Mouse (Mus musculus) midbrain, embryonic 10.5 days (tissue): ENCODE measurements at regions not wholly inside any gene's neighbourhood (a gene's known extent, or its start where the extent isn't known, plus 50 kb on each side); places are given as distances from the start of the nearest gene placed in this dataset.

Source experiments
- DNase-seq: peaks from one replicate; pipeline ENCODE4 v3.0.0-alpha.2; 2017; ENCODE audit warnings: low spot score
- H3K27ac ChIP-seq: fragments of 300-500 bp; sonication (generic); replicated peaks from 2 replicates; pipeline ENCODE4 v1.5.1; 2016; ENCODE audit warnings: mild to moderate bottlenecking
- H3K27me3 ChIP-seq: fragments of 300-500 bp; sonication (generic); 2 replicates; pipeline ENCODE4 v1.6.1; 2016; ENCODE audit warnings: low read depth, mild to moderate bottlenecking; ENCODE audit not compliant: poor library complexity, severe bottlenecking
- H3K36me3 ChIP-seq: fragments of 300-500 bp; sonication (generic); 2 replicates; pipeline ENCODE4 v1.6.1; 2016; ENCODE audit warnings: mild to moderate bottlenecking, moderate library complexity
- H3K4me1 ChIP-seq: fragments of 300-500 bp; sonication (generic); 2 replicates; pipeline ENCODE4 v1.6.1; 2016
- H3K4me3 ChIP-seq: fragments of 300-500 bp; sonication (generic); 2 replicates; pipeline ENCODE4 v1.5.1; 2016; ENCODE audit warnings: mild to moderate bottlenecking, moderate library complexity
- H3K9me3 ChIP-seq: fragments of 300-500 bp; sonication (generic); replicated peaks from 2 replicates; pipeline ENCODE4 v1.6.1; 2016; ENCODE audit warnings: mild to moderate bottlenecking
- WGBS: fragments of 180-500 bp; shearing (Covaris S2); methylation state at CpG from one replicate; pipeline ENCODE4 v1.1.7; 2016; 5-methylcytosine and 5-hydroxymethylcytosine counted together

- 87% methylated on average over 8 of the region's 8 CpGs for WGBS
- Histone ChIP-seq H3K4me1 (no peaks in the 10 kb centered on the region), H3K27ac (no peak overlapping the region), H3K4me3 (no peak overlapping the region), H3K36me3 (no peaks in the 10 kb centered on the region), H3K9me3 (no peaks in the 10 kb centered on the region), H3K27me3 (no peaks in the 10 kb centered on the region)
- no peak for DNase-seq
Measured at GRCm38 (mm10) chr16:71622664-71623063, 685.4 kb upstream of the Robo1 start.

DNA sequence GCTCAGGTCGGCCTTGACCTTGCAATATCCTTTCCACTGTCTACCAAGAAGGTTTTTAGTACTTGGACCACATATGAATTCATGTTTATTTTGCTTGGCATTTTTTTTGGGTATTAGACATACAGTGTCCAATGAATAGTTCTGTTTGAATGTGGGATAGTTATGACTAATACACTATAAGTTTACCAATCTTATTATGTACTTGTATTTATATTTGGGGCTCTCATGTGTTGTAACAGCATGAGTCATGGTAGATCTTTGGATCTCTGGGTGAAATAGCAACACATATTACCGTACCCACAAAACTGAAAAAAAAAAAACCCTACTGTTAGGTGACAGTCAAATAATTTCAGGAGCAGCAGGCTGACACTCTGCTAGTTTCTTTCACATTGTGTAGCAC, 667.7 kb upstream of the Robo1 start:
- Histone ChIP-seq H3K9me3 (no peaks in the 10 kb centered on the region), H3K36me3 (no peaks in the 10 kb centered on the region)
- WGBS, result 87% methylated on average over 2 of the region's 2 CpGs

GRCm38 (mm10) chr16:71643223-71643622, 664.9 kb upstream of the Robo1 start:
- Histone ChIP-seq H3K4me1 (no peaks in the 10 kb centered on the region), H3K27me3 (no peaks in the 10 kb centered on the region), H3K4me3 (no peak overlapping the region), H3K27ac (no peak overlapping the region), H3K36me3 (no peaks in the 10 kb centered on the region), H3K9me3 (no peaks in the 10 kb centered on the region)
- 65% methylated on average over 6 of the region's 6 CpGs for WGBS
- no peak for DNase-seq

More for the DNA sequence above, 667.7 kb upstream of the Robo1 start:
- no peak overlapping the region for H3K27ac ChIP-seq
- DNase-seq, result no peak
- no peaks in the 10 kb centered on the region for H3K27me3 ChIP-seq
- H3K4me1 ChIP-seq, result no peaks in the 10 kb centered on the region
- no peak overlapping the region for H3K4me3 ChIP-seq

- H3K27ac ChIP-seq, result no peak overlapping the region
- peaks cover 6% of the 10 kb centered on the region; the same call in 1 of the 2 replicates for H3K4me1 ChIP-seq
- no peak overlapping the region for H3K4me3 ChIP-seq
- peak; percentile 15 for DNase-seq
- no peaks in the 10 kb centered on the region for H3K9me3 ChIP-seq
- H3K36me3 ChIP-seq, result no peaks in the 10 kb centered on the region
- WGBS, result 9% methylated on average over 2 of the region's 2 CpGs
- no peaks in the 10 kb centered on the region for H3K27me3 ChIP-seq
Measured at GRCm38 (mm10) chr16:71678075-71678701, 629.9 kb upstream of the Robo1 start.

GRCm38 (mm10) chr16:71693464-71693863, 614.6 kb upstream of the Robo1 start:
- peaks cover 7% of the 10 kb centered on the region; the same call in 1 of the 2 replicates for H3K4me1 ChIP-seq
- H3K27me3 ChIP-seq, result no peaks in the 10 kb centered on the region
- H3K36me3 ChIP-seq, result no peaks in the 10 kb centered on the region
- 46% methylated on average over 4 of the region's 4 CpGs for WGBS
- no peak overlapping the region for H3K27ac ChIP-seq
- no peak overlapping the region for H3K4me3 ChIP-seq
- DNase-seq, result no peak
- no peaks in the 10 kb centered on the region for H3K9me3 ChIP-seq

DNA sequence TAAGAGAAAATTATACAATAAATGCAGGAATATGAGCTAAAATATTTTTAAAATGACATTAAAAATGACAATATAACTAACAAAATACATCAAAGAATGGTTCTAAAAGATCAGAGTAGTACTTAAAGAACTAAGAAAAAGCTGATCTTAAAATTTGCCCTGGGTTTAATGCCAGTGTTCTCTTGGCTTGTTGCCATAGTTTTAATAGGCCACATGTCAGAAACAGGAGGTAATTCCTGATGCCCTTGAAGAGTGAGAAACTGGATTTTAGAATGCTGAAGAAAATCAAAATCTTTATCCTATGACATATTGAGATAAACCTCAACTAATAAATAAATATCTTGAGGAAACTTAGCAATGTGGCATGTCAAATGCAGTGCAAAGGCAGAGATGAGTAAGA, 602.3 kb upstream of the Robo1 start:
- no peak for DNase-seq
- Histone ChIP-seq H3K4me1 (no peaks in the 10 kb centered on the region), H3K36me3 (no peaks in the 10 kb centered on the region), H3K9me3 (no peaks in the 10 kb centered on the region), H3K4me3 (no peak overlapping the region), H3K27me3 (no peaks in the 10 kb centered on the region), H3K27ac (no peak overlapping the region)

- H3K36me3 ChIP-seq, result no peaks in the 10 kb centered on the region
- no peak overlapping the region for H3K27ac ChIP-seq
- DNase-seq, result no peak
- H3K4me3 ChIP-seq, result no peak overlapping the region
- H3K4me1 ChIP-seq, result no peaks in the 10 kb centered on the region
- no peaks in the 10 kb centered on the region for H3K27me3 ChIP-seq
- 65% methylated on average over 3 of the region's 3 CpGs for WGBS
- no peaks in the 10 kb centered on the region for H3K9me3 ChIP-seq
Measured at GRCm38 (mm10) chr16:71709684-71710083, 598.4 kb upstream of the Robo1 start.

DNA sequence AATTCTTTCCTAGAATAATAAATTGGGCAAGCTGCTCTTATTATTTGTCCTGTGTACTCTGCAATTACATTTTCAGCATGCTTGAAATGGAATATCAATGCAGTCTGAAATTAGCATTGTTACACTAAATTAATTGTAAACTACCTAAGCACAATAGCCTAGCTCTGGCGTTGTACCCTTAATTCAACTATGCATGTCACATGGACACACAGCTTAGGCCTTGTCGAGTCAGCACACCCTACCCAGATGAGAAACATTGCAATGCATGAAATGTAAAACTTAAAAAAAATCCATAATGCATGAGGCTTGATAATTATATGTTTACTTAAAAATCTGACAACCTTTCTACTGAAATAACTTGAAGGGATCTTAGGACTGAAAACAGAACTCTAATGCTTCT, 596.2 kb upstream of the Robo1 start:
- no peaks in the 10 kb centered on the region for H3K9me3 ChIP-seq
- H3K36me3 ChIP-seq, result no peaks in the 10 kb centered on the region
- DNase-seq, result no peak
- H3K4me3 ChIP-seq, result no peak overlapping the region
- H3K27ac ChIP-seq, result no peak overlapping the region
- WGBS, result 86% methylated on average over 2 of the region's 2 CpGs
- H3K27me3 ChIP-seq, result no peaks in the 10 kb centered on the region
- H3K4me1 ChIP-seq, result no peaks in the 10 kb centered on the region

DNA sequence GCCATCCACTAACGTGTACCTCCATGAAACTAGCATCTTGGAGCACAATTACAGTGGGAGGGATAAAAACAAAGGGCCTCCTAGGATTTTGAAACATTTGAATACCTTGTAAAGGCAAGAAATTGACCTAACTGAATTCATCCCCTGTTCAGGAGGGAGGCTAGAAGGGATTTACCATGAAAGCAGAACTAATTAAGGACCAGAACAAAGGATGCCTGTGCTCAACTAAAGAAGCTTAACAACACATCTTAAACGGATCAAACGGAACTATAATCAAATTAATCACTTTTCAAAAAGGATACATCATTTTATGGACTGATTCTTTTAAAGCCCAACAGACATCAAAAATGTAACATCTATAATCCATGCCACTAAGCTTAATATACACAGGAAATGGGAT, 590.9 kb upstream of the Robo1 start:
- H3K27ac ChIP-seq, result no peak overlapping the region
- no peaks in the 10 kb centered on the region for H3K27me3 ChIP-seq
- H3K4me1 ChIP-seq, result no peaks in the 10 kb centered on the region
- H3K36me3 ChIP-seq, result no peaks in the 10 kb centered on the region
- DNase-seq, result no peak
- H3K4me3 ChIP-seq, result no peak overlapping the region
- 27% methylated on average over 3 of the region's 3 CpGs for WGBS
- H3K9me3 ChIP-seq, result no peaks in the 10 kb centered on the region

GRCm38 (mm10) chr16:71724898-71725297, 583.2 kb upstream of the Robo1 start:
- WGBS, result 91% methylated on average over 2 of the region's 2 CpGs
- no peak for DNase-seq
- no peaks in the 10 kb centered on the region for H3K27me3 ChIP-seq
- H3K36me3 ChIP-seq, result no peaks in the 10 kb centered on the region
- H3K4me1 ChIP-seq, result no peaks in the 10 kb centered on the region
- no peak overlapping the region for H3K27ac ChIP-seq
- H3K4me3 ChIP-seq, result no peak overlapping the region
- H3K9me3 ChIP-seq, result no peaks in the 10 kb centered on the region

- DNase-seq, result no peak
- H3K9me3 ChIP-seq, result peaks cover 5% of the 10 kb centered on the region; the same call in 1 of the 2 replicates
- H3K4me3 ChIP-seq, result no peak overlapping the region
- no peaks in the 10 kb centered on the region for H3K27me3 ChIP-seq
- 90% methylated on average over 2 of the region's 2 CpGs for WGBS
- H3K36me3 ChIP-seq, result no peaks in the 10 kb centered on the region
- H3K4me1 ChIP-seq, result 0 out of 2 replicates have a peak, but pooled peaks cover 2% of the 10 kb centered on the region
- H3K27ac ChIP-seq, result no peak overlapping the region
Measured at GRCm38 (mm10) chr16:71737941-71738340, 570.2 kb upstream of the Robo1 start.

DNA sequence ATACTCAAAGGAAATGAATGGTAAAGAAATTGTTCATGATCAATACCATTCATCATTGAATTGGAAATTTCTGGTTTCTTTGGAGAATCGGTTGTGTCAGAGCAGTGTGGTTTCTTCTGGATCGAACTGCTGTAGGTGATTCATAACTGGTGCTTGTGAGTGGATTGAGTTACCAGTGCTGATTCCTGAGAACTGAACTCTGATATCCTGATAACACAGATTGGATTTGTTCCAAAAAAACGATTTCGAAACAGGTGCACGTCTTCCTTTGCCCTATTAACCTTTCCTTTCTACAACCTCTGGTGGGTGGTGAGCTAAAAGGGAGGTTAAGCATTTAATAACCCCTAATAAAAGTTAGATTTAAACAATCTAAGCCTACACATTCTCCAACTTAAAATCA, 569.0 kb upstream of the Robo1 start:
- WGBS, result 98% methylated on average over 5 of the region's 5 CpGs
- H3K27me3 ChIP-seq, result no peaks in the 10 kb centered on the region
- no peaks in the 10 kb centered on the region for H3K36me3 ChIP-seq
- no peaks in the 10 kb centered on the region for H3K4me1 ChIP-seq
- H3K27ac ChIP-seq, result no peak overlapping the region
- no peak overlapping the region for H3K4me3 ChIP-seq
- DNase-seq, result no peak
- H3K9me3 ChIP-seq, result peaks cover 5% of the 10 kb centered on the region; the same call in 1 of the 2 replicates

- no peaks in the 10 kb centered on the region for H3K9me3 ChIP-seq
Measured at GRCm38 (mm10) chr16:71780945-71781344, 527.2 kb upstream of the Robo1 start.

GRCm38 (mm10) chr16:71812840-71813239, 495.3 kb upstream of the Robo1 start:
- H3K9me3 ChIP-seq, result no peaks in the 10 kb centered on the region
- H3K27me3 ChIP-seq, result no peaks in the 10 kb centered on the region
- no peak for DNase-seq
- no peaks in the 10 kb centered on the region for H3K4me1 ChIP-seq
- H3K27ac ChIP-seq, result no peak overlapping the region
- no peak overlapping the region for H3K4me3 ChIP-seq
- H3K36me3 ChIP-seq, result no peaks in the 10 kb centered on the region
- WGBS, result 90% methylated on average over 5 of the region's 5 CpGs

More at GRCm38 (mm10) chr16:71780945-71781344, 527.2 kb upstream of the Robo1 start:
- no peaks in the 10 kb centered on the region for H3K36me3 ChIP-seq
- H3K4me3 ChIP-seq, result no peak overlapping the region
- H3K4me1 ChIP-seq, result no peaks in the 10 kb centered on the region
- DNase-seq, result no peak
- no peaks in the 10 kb centered on the region for H3K27me3 ChIP-seq
- H3K27ac ChIP-seq, result no peak overlapping the region
